Mouse (Mus musculus): Measurements from ENCODE around the gene Tlr13. TPM values are rescaled to one million over a fixed set of nuclear protein-coding genes. Genes with fewer than 3 reads are reported as not detected.

Gene Tlr13
- 1.2 and 1.3 TPM in 2 replicates for polyA plus RNA-seq (2012; rRNA removed)

DNA sequence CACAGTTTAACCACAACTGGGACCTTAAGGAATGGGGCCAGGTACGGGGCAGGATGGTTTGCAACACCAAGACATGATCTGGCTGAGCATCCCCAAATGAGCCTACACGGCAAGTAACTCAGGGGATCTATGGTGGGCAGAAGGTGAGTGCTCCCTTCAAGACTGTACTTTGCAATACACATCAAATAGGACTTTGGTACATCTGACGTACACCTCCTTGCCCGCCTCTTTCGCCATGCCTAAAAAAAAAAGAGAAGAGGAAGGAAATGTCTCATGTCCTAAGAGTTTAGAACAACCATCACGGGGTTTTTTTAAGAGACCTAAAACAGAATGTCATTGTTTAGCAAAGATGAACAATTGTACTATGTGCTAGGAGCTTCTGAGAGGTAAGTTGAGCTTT lies at the start of gene Tlr13:
TSS of gene Tlr13 (plus strand) at position 269 of the 400 bp plus-strand sequence.
- no peak for TF ChIP-seq POLR2A (IDR thresholded peaks at IDR 0.05; ENCODE audit: extremely low read depth, insufficient read depth, low read length)
- TF ChIP-seq CTCF (IDR thresholded peaks at IDR 0.05; ENCODE audit: extremely low read depth, insufficient read depth, low read length) = no peak
- H3K4me3 ChIP-seq (ENCODE audit: insufficient read depth, low read length) = no peak within 1 kb of the TSS
- no peak within 1 kb of the TSS for H3K27ac ChIP-seq (ENCODE audit: insufficient read depth, low read length)
- no peaks in the 10 kb centered on the region for H3K4me1 ChIP-seq (ENCODE audit: control insufficient read depth, insufficient read depth, low read length)

DNA sequence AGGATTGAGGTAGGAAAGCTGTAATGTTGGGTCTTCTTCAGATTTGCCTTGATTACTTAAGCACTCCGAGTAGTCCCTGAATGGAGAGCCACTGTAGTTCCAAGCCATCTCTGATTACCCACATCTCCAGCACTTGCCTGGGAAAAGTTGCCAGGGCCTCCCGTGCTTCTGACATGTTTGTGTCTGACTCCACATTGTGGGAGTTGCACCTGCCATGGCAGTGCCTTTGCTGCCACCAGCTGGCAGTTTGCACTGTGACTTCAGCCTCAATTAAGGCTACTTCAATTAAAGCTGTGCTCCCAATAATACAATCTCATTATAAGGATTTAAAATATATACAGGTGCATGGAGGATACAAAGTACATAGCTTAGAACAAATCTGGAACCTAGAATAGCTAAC lies 37.5 kb upstream of the Tlr13 start:
- H3K4me3 ChIP-seq (ENCODE audit: insufficient read depth, low read length) = no peak overlapping the region
- no peak overlapping the region for H3K27ac ChIP-seq (ENCODE audit: insufficient read depth, low read length)
- H3K4me1 ChIP-seq (ENCODE audit: control insufficient read depth, insufficient read depth, low read length) = no peaks in the 10 kb centered on the region
- TF ChIP-seq CTCF (IDR thresholded peaks at IDR 0.05; ENCODE audit: extremely low read depth, insufficient read depth, low read length) = peak; percentile 49; the same call in 1 of the 2 replicates
- TF ChIP-seq POLR2A (IDR thresholded peaks at IDR 0.05; ENCODE audit: extremely low read depth, insufficient read depth, low read length) = no peak

DNA sequence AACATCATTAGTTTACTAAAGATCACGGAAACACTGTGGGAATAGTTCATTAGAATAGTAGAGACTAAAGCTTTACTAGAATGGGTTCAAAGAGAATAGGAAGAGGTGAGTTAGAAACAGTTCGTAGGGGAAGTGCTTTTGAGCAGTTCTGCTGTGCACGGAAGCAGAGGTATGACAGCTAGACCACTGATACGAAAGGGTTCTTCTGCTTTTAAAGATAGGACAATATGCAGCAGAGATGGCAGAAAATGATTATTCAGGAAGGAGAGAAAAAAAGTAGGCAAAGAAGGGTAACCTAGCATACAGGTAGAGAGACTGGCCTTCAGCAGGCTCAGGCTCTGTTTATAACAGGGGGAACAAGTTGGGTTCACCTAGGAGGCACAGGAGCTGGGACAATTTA lies 29.1 kb upstream of the Tlr13 start:
- Histone ChIP-seq H3K4me3 (ENCODE audit: insufficient read depth, low read length) (no peak overlapping the region), H3K4me1 (ENCODE audit: control insufficient read depth, insufficient read depth, low read length) (no peaks in the 10 kb centered on the region), H3K27ac (ENCODE audit: insufficient read depth, low read length) (no peak overlapping the region)
- TF ChIP-seq POLR2A (IDR thresholded peaks at IDR 0.05; ENCODE audit: extremely low read depth, insufficient read depth, low read length) (no peak), CTCF (IDR thresholded peaks at IDR 0.05; ENCODE audit: extremely low read depth, insufficient read depth, low read length) (no peak)

DNA sequence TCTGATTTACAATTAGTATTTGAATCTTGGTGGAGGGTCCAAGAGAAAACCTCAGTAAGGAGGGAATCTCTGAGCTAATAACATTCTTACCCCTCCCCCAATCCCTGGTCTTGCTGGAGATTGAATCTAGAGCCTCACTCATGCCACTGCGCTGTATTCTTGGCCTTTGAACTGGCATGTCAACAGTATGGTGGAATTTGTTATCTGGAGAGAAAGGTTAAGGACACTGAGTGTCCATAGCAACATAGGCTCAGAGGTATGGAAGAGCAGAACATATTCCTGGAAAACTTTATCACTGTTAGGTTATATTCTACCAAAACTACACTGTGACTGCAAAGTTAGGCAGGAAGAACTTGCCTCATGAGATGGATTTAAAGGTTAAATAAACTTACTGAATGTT lies 28.3 kb upstream of the Tlr13 start:
- Histone ChIP-seq H3K27ac (ENCODE audit: insufficient read depth, low read length) (no peak overlapping the region), H3K4me3 (ENCODE audit: insufficient read depth, low read length) (no peak overlapping the region), H3K4me1 (ENCODE audit: control insufficient read depth, insufficient read depth, low read length) (no peaks in the 10 kb centered on the region)
- TF ChIP-seq POLR2A (IDR thresholded peaks at IDR 0.05; ENCODE audit: extremely low read depth, insufficient read depth, low read length) (no peak), CTCF (IDR thresholded peaks at IDR 0.05; ENCODE audit: extremely low read depth, insufficient read depth, low read length) (no peak)

DNA sequence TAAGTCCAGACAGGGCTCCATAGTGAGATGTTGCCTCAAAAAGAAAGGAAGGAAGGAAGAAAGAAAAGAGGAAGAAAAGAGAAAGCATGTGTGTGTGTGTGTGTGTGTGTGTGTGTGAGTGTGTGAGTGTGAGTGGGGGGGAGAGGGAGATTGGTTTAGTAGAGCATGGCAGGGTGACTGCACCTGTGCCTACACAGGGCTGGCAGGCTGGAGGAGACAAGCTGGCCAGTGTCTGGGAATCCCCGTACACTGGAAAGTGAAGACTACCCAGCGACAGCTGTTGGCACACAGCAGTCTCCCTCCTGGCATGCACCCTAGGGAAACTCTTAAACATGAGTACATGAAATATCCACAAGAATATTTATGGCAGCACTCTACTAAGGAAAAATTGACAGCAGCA lies 20.2 kb upstream of the Tlr13 start:
- H3K4me1 ChIP-seq (ENCODE audit: control insufficient read depth, insufficient read depth, low read length) = no peaks in the 10 kb centered on the region
- H3K4me3 ChIP-seq (ENCODE audit: insufficient read depth, low read length) = no peak overlapping the region
- no peak overlapping the region for H3K27ac ChIP-seq (ENCODE audit: insufficient read depth, low read length)
- TF ChIP-seq POLR2A (IDR thresholded peaks at IDR 0.05; ENCODE audit: extremely low read depth, insufficient read depth, low read length) = no peak
- no peak for TF ChIP-seq CTCF (IDR thresholded peaks at IDR 0.05; ENCODE audit: extremely low read depth, insufficient read depth, low read length)

DNA sequence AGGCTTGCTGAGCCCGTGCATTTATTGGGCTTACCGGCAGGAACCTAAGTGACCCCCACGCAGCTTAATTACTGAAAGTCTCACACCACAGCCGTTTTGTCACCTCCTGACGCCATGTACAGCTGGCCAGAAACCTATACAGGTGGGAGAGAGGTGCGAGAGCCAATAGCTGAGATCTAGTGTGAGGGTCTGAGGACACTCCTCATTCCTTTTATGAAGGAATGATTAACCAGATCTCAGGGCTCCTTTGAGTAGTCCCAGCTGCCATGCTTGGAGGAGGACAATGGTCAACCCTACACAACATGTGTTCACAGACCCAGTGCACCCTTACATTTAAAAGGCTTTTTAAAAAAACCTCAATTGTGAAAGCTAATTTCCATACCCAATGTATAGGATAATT lies 14.7 kb upstream of the Tlr13 start:
- TF ChIP-seq CTCF (IDR thresholded peaks at IDR 0.05; ENCODE audit: extremely low read depth, insufficient read depth, low read length) = no peak
- no peak for TF ChIP-seq POLR2A (IDR thresholded peaks at IDR 0.05; ENCODE audit: extremely low read depth, insufficient read depth, low read length)
- no peak overlapping the region for H3K4me3 ChIP-seq (ENCODE audit: insufficient read depth, low read length)
- H3K4me1 ChIP-seq (ENCODE audit: control insufficient read depth, insufficient read depth, low read length) = no peaks in the 10 kb centered on the region
- no peak overlapping the region for H3K27ac ChIP-seq (ENCODE audit: insufficient read depth, low read length)

DNA sequence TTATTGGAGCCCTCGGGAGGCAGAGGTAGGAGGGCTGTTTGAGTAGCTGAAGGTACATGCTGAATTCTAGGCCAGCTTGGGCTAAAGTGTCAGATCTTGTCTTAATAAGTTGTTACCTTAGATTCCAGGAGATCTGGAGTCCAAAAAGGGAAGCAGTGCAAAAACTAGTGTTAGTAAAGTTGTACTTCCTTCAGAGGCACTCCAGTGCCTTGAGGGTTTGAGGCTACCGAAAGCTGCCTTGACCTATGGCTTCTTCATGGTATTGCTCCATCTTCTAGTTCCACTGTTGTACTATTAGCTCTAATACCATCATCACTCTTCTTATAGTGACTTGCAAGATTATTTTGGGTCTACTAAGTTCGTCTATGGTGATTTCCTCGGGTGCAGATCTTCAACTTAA lies 13.1 kb upstream of the Tlr13 start:
- no peak for TF ChIP-seq POLR2A (IDR thresholded peaks at IDR 0.05; ENCODE audit: extremely low read depth, insufficient read depth, low read length)
- no peak for TF ChIP-seq CTCF (IDR thresholded peaks at IDR 0.05; ENCODE audit: extremely low read depth, insufficient read depth, low read length)
- no peaks in the 10 kb centered on the region for H3K4me1 ChIP-seq (ENCODE audit: control insufficient read depth, insufficient read depth, low read length)
- H3K4me3 ChIP-seq (ENCODE audit: insufficient read depth, low read length) = no peak overlapping the region
- no peak overlapping the region for H3K27ac ChIP-seq (ENCODE audit: insufficient read depth, low read length)

DNA sequence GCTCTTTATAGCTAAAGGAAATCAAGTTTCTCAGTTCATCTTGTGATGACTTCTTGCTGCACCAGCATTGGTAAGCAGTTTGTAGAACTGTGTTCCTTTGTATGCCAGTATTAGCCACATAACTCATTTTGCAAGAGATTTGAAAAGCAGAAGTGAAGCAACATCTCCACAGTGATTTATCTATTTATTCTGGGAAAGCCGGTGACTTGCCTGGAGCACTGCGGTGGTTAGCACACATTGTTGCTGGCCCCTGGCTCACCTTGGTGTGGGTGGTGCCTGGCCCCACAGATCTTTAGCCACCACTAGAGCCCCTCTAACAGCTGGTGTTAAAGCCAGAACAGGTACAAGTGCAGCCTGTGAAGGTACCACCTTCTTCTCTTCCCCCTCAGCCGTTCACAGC lies 8.1 kb upstream of the Tlr13 start:
- no peaks in the 10 kb centered on the region for H3K4me1 ChIP-seq (ENCODE audit: control insufficient read depth, insufficient read depth, low read length)
- TF ChIP-seq POLR2A (IDR thresholded peaks at IDR 0.05; ENCODE audit: extremely low read depth, insufficient read depth, low read length) (no peak), CTCF (IDR thresholded peaks at IDR 0.05; ENCODE audit: extremely low read depth, insufficient read depth, low read length) (no peak)

DNA sequence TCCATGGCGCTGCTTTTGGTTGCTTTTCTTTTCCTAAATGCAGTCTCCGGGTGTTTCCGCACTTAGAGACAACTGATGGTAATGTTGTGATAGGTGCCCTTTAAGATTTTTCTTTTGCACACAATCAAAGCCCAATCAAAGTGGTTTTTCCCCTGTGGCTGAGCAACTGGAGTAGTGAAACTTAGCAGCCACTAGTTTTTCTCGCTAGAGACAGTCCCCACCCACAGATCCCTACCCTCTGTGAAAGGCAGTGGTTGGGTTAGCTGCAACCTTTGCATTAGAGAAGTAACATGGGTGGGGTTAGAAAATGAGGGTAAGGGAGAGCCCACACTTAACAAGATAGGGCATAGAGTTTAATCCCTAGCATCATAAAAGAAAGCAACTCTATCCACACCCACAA lies 7.5 kb upstream of the Tlr13 start:
- Histone ChIP-seq H3K4me1 (ENCODE audit: control insufficient read depth, insufficient read depth, low read length) (no peaks in the 10 kb centered on the region), H3K4me3 (ENCODE audit: insufficient read depth, low read length) (no peak overlapping the region)
- no peak for TF ChIP-seq CTCF (IDR thresholded peaks at IDR 0.05; ENCODE audit: extremely low read depth, insufficient read depth, low read length)
- no peak for TF ChIP-seq POLR2A (IDR thresholded peaks at IDR 0.05; ENCODE audit: extremely low read depth, insufficient read depth, low read length)

More for the DNA sequence above, 8.1 kb upstream of the Tlr13 start:
- Histone ChIP-seq H3K27ac (ENCODE audit: insufficient read depth, low read length) (no peak overlapping the region), H3K4me3 (ENCODE audit: insufficient read depth, low read length) (no peak overlapping the region)

DNA sequence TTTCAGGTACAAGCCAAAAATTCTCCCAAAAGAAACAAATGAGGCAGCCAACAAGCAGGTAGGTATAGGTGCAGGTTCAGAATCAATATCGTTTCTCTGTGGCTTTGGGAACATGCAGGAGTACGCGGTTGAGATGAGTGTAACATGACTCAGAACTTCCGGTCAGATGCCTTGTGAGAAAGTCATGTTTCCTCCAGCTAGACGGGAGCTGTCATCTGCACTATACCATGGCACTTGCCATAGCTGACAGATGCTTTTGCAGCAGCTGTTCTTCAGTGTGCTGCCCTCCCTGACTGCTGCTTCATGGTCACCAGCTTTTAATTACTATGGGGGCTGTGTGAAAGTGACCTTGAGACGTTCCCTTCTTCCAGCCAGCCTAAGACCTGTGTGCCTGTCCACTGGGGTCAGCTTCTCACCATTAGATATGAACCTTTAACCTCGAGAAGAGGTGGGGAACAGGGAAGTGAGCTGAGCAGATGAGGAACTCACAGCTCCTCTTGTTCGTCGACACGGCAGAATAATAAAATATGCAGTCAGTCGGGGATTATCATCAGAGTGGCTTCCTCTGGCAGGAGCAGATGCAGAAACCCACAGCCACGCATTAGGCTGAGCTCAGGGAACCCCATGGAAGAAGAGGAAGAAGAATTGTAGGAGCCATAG lies 7.0 kb upstream of the Tlr13 start:
- Histone ChIP-seq H3K4me1 (ENCODE audit: control insufficient read depth, insufficient read depth, low read length) (no peaks in the 10 kb centered on the region), H3K4me3 (ENCODE audit: insufficient read depth, low read length) (no peak overlapping the region)
- TF ChIP-seq CTCF (IDR thresholded peaks at IDR 0.05; ENCODE audit: extremely low read depth, insufficient read depth, low read length) (no peak), POLR2A (IDR thresholded peaks at IDR 0.05; ENCODE audit: extremely low read depth, insufficient read depth, low read length) (no peak)

More for the DNA sequence above, 7.5 kb upstream of the Tlr13 start:
- H3K27ac ChIP-seq (ENCODE audit: insufficient read depth, low read length) = no peak overlapping the region

More for the DNA sequence above, 7.0 kb upstream of the Tlr13 start:
- H3K27ac ChIP-seq (ENCODE audit: insufficient read depth, low read length) = no peak overlapping the region

Data from cortical plate, adult 2 months (tissue).